Mouse (Mus musculus): ENCODE measurements around the gene Rpl26.
"Not testable (repeated sequence)": the region's sequence is repeated elsewhere in the genome, so short reads cannot be mapped to it uniquely, and the experiment has no call there.

Gene Rpl26

GRCm38 (mm10) chr11:68914566-68914965 is 13.2 kb downstream of the Rpl26 start:
- no peak for DNase-seq (ENCODE audit: low spot score in 2 of 2)

- no peak for DNase-seq (ENCODE audit: low spot score in 2 of 2)
These were observed 21.8 kb downstream of the Rpl26 start for GRCm38 (mm10) chr11:68923191-68923590.

- no peak for DNase-seq (ENCODE audit: low spot score in 2 of 2)
These were observed 23.4 kb downstream of the Rpl26 start for GRCm38 (mm10) chr11:68924749-68925148.

- DNase-seq (ENCODE audit: low spot score in 2 of 2): no peak
These were observed 25.6 kb downstream of the Rpl26 start, which contains the start of gene Odf4 for GRCm38 (mm10) chr11:68926981-68927380. TSS of gene Odf4 (minus strand) at chr11:68927081.

GRCm38 (mm10) chr11:68929947-68930346 is 28.6 kb downstream of the Rpl26 start:
- no peak for DNase-seq (ENCODE audit: low spot score in 2 of 2)

GRCm38 (mm10) chr11:68933885-68934507 is 32.6 kb downstream of the Rpl26 start:
- DNase-seq (ENCODE audit: low spot score in 2 of 2): no peak

GRCm38 (mm10) chr11:68936951-68937350 is 35.6 kb downstream of the Rpl26 start:
- not testable (repeated sequence) for DNase-seq (ENCODE audit: low spot score in 2 of 2)

GRCm38 (mm10) chr11:68939451-68940304 is 38.3 kb downstream of the Rpl26 start:
- peak; percentile 79 to 84 for DNase-seq (ENCODE audit: low spot score in 2 of 2)

GRCm38 (mm10) chr11:68940516-68940915 is 39.1 kb downstream of the Rpl26 start:
- no peak for DNase-seq (ENCODE audit: low spot score in 2 of 2)

GRCm38 (mm10) chr11:68942731-68943130 is 41.3 kb downstream of the Rpl26 start:
- no peak for DNase-seq (ENCODE audit: low spot score in 2 of 2)

- no peak for DNase-seq (ENCODE audit: low spot score in 2 of 2)
These were observed 43.9 kb downstream of the Rpl26 start for GRCm38 (mm10) chr11:68945245-68945644.

GRCm38 (mm10) chr11:68946001-68946400 is 44.6 kb downstream of the Rpl26 start:
- DNase-seq (ENCODE audit: low spot score in 2 of 2): no peak

GRCm38 (mm10) chr11:68946806-68947440 is 45.5 kb downstream of the Rpl26 start:
- DNase-seq (ENCODE audit: low spot score in 2 of 2): no peak

- no peak for DNase-seq (ENCODE audit: low spot score in 2 of 2)
These were observed 46.2 kb downstream of the Rpl26 start for GRCm38 (mm10) chr11:68947542-68947993.

GRCm38 (mm10) chr11:68953903-68954302 is 52.5 kb downstream of the Rpl26 start:
- DNase-seq (ENCODE audit: low spot score in 2 of 2): no peak

- no peak for DNase-seq (ENCODE audit: low spot score in 2 of 2)
These were observed 53.0 kb downstream of the Rpl26 start for GRCm38 (mm10) chr11:68954408-68954807.

GRCm38 (mm10) chr11:68955473-68955872 is 54.1 kb downstream of the Rpl26 start:
- no peak for DNase-seq (ENCODE audit: low spot score in 2 of 2)

- DNase-seq (ENCODE audit: low spot score in 2 of 2): no peak
These were observed 54.7 kb downstream of the Rpl26 start for GRCm38 (mm10) chr11:68956107-68956506.
